Mouse (Mus musculus) mouse trophoblast stem cell (cell line): Measurements from ENCODE around the gene Cmas.

Experiments used
- in situ Hi-C, 2 experiments: fragments of 300-500 bp; cut with MseI, MboI; formaldehyde crosslinking; loops; 2 replicates in 1 of 2; 3 replicates in 1 of 2; pipeline ENCODE4 v1.15.1; 2025

Cmas gene

DNA sequence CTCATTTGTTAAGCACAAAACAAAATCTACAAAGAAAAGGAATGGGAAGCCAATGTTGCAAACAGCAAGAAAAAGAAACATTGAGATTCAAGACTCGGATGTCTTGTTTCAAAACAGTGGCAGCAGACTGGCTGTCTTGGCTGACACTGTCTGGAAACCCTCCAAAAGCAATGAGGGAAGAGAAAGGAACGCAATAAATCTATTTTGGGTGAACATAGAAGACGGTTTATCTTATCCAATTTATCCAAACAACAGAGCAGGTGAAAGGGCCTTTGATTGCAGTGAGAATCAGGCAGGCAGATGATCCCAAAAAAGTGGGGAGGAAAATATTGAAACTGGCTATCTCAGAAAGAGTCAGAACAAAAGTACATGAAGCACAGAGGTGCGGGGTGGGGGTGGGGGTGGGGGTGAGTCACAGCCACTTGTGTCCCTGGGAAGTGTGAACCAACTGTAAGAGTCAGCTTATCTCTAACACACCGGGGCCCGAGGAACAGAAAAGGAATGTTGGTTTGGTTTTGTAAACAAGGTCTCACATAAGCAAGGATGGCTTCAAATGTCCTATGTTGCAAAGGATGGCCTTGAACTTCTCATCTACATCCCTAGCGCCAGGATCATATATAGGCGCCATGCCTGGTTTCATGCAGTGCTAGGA, 8.3 kb upstream of the Cmas start:
- in situ Hi-C loops: loop anchor here (25.0 kb wide), 2 partner anchors 361 to 386 kb away; partner anchors contain the start of genes Golt1b (in 1 of the 2) and Recql (in 1 of the 2)

- in situ Hi-C loops: no loop called here
Observed at GRCm38 (mm10) chr6:142751365-142751764, 5.1 kb upstream of the Cmas start.

GRCm38 (mm10) chr6:142752331-142753246, 3.9 kb upstream of the Cmas start:
- in situ Hi-C loops: no loop called here

DNA sequence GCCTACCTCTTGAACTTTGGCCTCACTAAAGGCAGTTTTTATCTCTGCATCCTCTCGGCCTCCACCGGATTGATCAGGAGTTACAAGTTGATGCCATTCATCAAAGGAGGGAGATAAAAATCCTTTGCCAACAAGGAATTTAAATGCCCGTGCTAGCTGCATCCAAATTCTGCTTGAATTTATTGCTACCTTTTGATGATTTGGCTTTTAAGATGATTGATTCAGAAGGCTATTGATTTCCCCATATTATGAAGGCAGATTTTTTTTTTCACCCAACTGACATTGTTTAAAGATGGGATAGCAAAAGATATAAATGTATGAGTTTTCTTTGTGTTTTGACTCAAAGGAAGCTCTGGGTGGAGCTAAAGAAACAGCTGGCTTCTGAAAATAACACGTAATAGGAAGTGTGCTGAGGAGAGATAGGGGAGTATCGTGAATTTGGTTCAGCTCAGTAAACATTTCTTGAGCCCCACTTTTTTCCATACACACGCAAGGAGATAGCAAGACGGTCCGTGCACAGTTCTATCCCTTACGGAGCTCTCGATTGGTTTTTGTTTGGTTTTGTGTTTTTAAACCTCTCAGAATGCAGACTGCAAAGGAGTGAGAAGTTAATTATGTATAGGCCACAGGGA, 964 bp downstream of the Cmas start:
- in situ Hi-C loops: no loop called here

DNA sequence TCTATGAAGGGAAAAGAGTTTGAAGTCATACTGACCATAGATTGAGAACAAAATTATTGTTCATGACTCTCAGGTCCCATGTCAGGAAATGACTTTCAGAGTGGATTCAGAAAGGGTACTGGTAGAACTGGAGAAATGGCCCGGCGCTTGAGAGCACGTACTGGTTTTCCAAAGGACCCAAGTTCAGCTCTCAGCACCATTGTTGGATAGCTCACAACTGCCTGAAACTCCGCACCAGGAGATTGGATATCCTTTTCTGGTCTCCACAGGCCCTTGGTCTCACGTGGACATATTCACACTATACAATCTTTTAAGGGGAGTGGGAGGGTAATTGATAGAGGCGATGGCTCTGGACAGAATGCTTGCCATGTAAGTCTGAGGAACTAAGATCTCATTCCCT, 1.5 kb downstream of the Cmas start:
- in situ Hi-C loops: no loop called here

GRCm38 (mm10) chr6:142758562-142758961, 2.1 kb downstream of the Cmas start:
- in situ Hi-C loops: no loop called here

DNA sequence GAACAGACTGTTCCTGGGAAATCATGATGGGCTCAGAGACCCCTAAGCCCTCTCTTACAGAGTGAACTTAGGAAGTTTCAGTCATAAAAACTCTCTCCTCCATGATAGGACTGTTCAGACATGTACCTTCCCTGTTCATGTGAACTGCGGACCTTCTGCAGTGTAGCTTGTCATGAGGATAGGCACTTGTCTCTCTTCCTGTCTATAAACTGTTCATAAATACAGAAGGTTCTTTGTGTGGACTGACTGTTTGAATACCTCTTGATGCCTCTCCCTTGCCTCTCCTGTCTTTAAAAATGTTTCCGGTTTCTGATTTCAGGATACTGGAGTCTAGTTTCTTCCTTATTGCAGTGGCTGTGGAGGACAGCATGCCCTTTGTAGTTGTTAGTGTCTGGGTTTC, 3.1 kb downstream of the Cmas start:
- in situ Hi-C loops: no loop called here

GRCm38 (mm10) chr6:142764933-142765332, 8.4 kb downstream of the Cmas start:
- in situ Hi-C loops: no loop called here

- in situ Hi-C loops: no loop called here
Observed at GRCm38 (mm10) chr6:142767305-142767704, 10.8 kb downstream of the Cmas start.

DNA sequence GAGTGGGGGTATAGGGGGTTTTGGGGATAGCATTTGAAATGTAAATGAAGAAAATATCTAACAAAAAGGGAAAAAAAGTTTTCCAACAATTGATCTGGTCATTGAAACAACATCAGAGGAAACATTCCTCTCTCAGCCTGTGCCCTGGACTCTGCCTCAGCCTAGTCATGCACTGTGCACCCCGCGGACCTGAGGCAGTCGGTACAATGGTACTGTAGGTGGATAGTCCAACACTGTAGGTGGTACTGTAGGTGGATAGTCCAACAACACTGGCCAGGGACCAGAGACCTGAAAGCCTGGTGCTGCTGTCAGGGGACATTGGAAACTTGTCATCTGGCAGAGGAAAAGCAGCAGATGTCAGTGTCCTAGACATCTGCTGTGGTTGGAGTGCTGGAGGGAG, 13.4 kb downstream of the Cmas start:
- in situ Hi-C loops: no loop called here

GRCm38 (mm10) chr6:142771643-142772042, 15.2 kb downstream of the Cmas start:
- in situ Hi-C loops: no loop called here

GRCm38 (mm10) chr6:142773566-142773965, 17.1 kb downstream of the Cmas start:
- in situ Hi-C loops: no loop called here

DNA sequence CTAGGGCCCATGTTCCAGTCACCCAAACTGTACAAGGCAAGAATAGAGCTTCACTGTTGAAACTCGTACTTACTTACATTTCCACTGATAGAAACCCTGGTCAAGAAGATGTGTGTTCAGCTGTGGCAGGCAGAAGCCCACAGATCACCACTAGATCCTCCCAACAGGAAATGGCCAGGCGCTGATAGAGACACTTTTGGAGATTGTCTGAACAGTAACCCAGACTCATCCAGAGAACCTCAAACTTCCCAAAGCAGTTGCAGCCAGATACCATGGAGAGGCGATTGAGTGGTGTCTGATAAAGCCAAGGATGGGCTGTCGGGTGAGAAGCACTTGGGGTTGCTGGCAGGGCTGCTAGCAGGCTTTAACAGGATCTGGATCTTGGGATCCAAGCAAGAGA, 20.4 kb downstream of the Cmas start:
- in situ Hi-C loops: no loop called here

DNA sequence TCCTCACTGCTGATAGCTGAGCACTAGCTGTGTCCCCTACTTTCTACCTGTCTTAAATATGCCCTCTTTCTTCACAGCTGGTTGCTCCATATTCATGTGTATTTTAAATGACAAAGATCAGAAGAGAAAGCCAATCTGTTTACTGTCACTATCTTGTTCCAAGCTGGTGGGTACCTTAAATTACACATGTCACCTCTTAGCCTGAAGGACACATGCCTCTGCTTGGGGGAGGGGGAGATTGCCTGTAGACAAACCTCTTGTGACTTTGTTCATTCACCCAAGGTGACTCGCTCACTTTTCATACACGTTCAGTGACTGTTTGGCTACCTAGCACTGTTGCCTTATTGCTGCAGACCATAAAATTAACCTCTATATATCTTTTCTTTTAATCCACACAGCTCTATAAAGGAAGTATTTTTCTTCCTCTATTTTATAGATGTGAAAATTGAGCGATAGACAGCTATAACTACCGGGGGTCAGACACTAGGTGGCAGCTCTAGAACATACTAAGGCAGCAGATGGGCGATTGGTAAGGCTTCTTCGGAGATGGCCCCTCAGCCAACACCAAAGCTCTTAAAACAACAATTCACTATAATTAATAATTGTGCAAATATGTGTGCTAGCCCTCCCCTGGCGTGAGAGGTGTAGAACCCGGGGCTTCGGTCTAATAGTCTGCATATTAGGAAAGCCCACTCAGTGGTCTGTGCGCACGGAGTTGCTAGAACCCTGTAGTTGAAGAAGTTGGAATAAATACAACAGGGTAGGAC, 22.7 kb downstream of the Cmas start:
- in situ Hi-C loops: no loop called here

DNA sequence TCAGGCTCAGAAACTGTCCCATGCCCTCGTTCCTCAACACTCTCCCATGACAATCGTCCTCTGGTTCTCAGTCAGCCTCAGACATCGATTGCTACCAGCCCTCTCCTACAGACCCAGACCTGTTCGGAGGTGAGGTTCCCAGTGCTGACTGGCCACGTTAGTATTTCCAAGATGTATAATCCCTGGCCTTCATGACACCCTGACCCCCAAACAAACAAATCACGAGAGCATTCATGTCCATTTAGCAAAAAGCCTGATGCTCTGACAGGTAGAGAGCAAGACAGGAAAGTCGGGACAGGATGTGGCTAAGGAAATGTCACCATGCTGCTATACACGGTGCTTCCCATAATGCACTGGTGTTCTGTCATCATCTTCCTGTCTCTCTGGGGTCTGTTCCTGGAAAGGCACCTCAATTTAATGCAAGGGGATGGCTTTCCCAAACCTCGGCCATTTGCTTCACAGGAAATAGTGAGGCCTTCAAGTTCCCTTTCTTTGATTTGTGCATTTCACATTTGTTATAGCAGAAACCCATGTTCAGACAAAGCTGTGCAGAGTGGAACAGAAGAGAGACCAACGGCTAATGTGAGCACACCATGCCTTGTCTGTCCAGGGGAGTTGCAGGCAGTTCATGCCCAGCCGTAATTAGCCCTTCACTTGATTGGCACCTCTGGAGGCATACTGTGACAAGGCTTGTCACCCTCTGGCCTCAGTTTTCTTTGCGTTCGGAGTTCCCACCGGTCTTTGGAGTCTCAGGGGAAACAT, 23.5 kb downstream of the Cmas start:
- in situ Hi-C loops: no loop called here

DNA sequence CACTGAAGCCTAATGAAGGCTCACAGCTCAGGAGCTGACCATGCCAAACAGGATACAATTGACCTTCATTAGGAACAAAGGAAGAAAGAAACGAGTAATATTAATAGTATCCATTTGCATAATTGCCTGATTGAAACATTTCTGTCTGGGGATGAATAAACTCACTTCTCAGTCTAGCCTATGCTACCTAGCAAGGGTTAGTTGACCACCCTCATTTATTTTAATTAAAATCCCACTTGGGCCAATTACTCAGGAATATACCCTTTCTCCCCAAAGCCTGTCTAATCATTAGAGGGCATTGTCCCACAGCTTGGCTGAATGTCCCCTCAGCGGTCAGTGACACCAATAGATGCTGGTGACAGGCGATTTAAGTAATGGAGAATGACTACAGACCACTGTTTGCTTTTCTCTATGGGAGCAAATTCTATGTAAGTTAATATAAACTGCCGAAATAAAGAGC, 24.1 kb downstream of the Cmas start:
- in situ Hi-C loops: no loop called here

GRCm38 (mm10) chr6:142781286-142781685, 24.8 kb downstream of the Cmas start:
- in situ Hi-C loops: no loop called here

GRCm38 (mm10) chr6:142785343-142785742, 28.9 kb downstream of the Cmas start:
- in situ Hi-C loops: no loop called here

GRCm38 (mm10) chr6:142786106-142786505, 29.6 kb downstream of the Cmas start:
- in situ Hi-C loops: no loop called here

GRCm38 (mm10) chr6:142788042-142788987, 31.8 kb downstream of the Cmas start:
- in situ Hi-C loops: no loop called here
